Mouse (Mus musculus) MEL (cell line): ENCODE results near the gene Ugt1a10.

Experiments
- BHLHE40 ChIP-seq: IDR thresholded peaks from 2 replicates; pipeline ENCODE4 v1.6.1; 2012; ENCODE audit warnings: low read depth, mild to moderate bottlenecking, inconsistent platforms, low read length, improper control_type of control experiment, borderline replicate concordance
- CHD2 ChIP-seq: IDR thresholded peaks from 2 replicates; pipeline ENCODE4 v1.6.1; 2011; ENCODE audit warnings: low read length, improper control_type of control experiment
- CTCF ChIP-seq, 3 experiments: IDR thresholded peaks in 2 of 3; conservative IDR thresholded peaks in 1 of 3; 2 replicates each; pipeline ENCODE4 v1.5.1; 2011 to 2012; ENCODE audit warnings: low read length in 3 of 3, low read depth in 2 of 3, mild to moderate bottlenecking in 2 of 3, improper control_type of control experiment in 1 of 3, inconsistent platforms in 1 of 3, mixed read lengths in 1 of 3, moderate library complexity in 1 of 3; ENCODE audit not compliant: control insufficient read depth in 1 of 3, insufficient read depth in 1 of 3, poor library complexity in 1 of 3, severe bottlenecking in 1 of 3
- EP300 ChIP-seq, 2 experiments: IDR thresholded peaks; 2 replicates each; pipeline ENCODE4 v1.6.1; 2011; ENCODE audit warnings: improper control_type of control experiment in 2 of 2, low read length in 2 of 2, low read depth in 1 of 2, mild to moderate bottlenecking in 1 of 2
- GABPA ChIP-seq: IDR thresholded peaks from 2 replicates; pipeline ENCODE4 v1.6.1; 2012; ENCODE audit warnings: low read depth, mild to moderate bottlenecking, inconsistent platforms, low read length, improper control_type of control experiment, moderate library complexity
- MYC ChIP-seq: IDR thresholded peaks from 2 replicates; pipeline ENCODE4 v1.6.1; 2011; ENCODE audit warnings: low read depth, mild to moderate bottlenecking, low read length, improper control_type of control experiment, moderate library complexity
- POLR2A ChIP-seq, 2 experiments: IDR thresholded peaks; 2 replicates each; pipeline ENCODE4 v1.6.1; 2011 to 2012; ENCODE audit warnings: low read length in 2 of 2, mild to moderate bottlenecking in 2 of 2, control low read depth in 1 of 2, improper control_type of control experiment in 1 of 2, low read depth in 1 of 2, moderate library complexity in 1 of 2; ENCODE audit not compliant: control insufficient read depth in 1 of 2, insufficient read depth in 1 of 2, poor library complexity in 1 of 2
- SIN3A ChIP-seq: IDR thresholded peaks from 2 replicates; pipeline ENCODE4 v1.6.1; 2012; ENCODE audit warnings: low read length, improper control_type of control experiment, inconsistent platforms
- ZKSCAN1 ChIP-seq: IDR thresholded peaks from 2 replicates; pipeline ENCODE4 v1.6.1; 2012; ENCODE audit warnings: low read depth, mild to moderate bottlenecking, inconsistent platforms, low read length, improper control_type of control experiment, moderate library complexity

GRCm38 (mm10) chr1:88255989-88256754 is 201.0 kb downstream of the Ugt1a10 start:
- no peak for TF ChIP-seq EP300 (IDR thresholded peaks at IDR 0.05; ENCODE audit: low read depth in 1 of 2, low read length in 2 of 2)
- no peak for TF ChIP-seq POLR2A (IDR thresholded peaks at IDR 0.05; ENCODE audit: control insufficient read depth in 1 of 2, insufficient read depth in 1 of 2, low read depth in 1 of 2, low read length in 2 of 2, poor library complexity in 1 of 2)
- no peak for TF ChIP-seq GABPA
- no peak for TF ChIP-seq ZKSCAN1
- TF ChIP-seq CTCF (IDR thresholded peaks at IDR 0.05 in 2 of 3, conservative IDR thresholded peaks at IDR 0.05 in 1 of 3; ENCODE audit: control insufficient read depth in 1 of 3, insufficient read depth in 1 of 3, low read depth in 2 of 3, low read length in 3 of 3, poor library complexity in 1 of 3, severe bottlenecking in 1 of 3), result no peak
- no peak for TF ChIP-seq SIN3A
- TF ChIP-seq CHD2, result no peak
- no peak for TF ChIP-seq MYC
- no peak for TF ChIP-seq BHLHE40
